Mouse (Mus musculus) Muller cell, postnatal 12 days (primary cell): ENCODE results near the gene Tbck.

Experiments
- DNase-seq: peaks from one replicate; pipeline ENCODE4 v3.0.0-alpha.2; 2015; ENCODE audit errors: inconsistent ontology term

Gene Tbck

DNA sequence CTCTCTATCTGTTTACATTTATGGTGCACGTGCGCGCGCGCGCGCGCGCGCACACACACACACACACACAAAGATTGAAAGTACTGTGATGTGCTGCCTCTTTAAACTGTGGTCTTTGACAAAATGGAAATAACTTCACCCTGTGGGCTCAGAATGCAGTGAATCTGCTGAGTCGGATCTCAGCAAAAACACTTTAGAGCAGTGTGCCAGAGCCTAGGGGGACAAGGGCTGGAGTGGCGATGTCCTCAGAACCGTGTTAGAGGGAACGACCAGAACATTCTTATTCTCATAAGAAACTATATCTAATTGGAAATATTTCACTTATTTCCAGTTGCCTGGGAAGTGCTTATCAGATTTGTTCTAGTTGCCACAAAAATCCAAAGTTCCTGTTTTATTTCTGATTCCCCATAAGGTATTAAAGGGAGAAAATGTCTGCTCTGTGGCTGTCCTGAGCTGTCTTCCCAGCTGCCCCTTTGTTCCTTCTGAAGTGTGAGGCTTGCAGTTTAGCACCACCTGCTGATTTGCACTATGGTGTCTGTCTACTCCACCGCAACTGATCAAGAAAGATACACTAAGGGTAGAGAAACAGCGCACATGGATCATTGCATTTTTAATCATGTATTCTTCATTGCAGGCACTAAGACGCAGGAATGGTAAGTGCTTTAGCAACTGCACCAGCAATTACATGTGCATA lies 82.2 kb downstream of the Tbck start:
- no peak for DNase-seq

DNA sequence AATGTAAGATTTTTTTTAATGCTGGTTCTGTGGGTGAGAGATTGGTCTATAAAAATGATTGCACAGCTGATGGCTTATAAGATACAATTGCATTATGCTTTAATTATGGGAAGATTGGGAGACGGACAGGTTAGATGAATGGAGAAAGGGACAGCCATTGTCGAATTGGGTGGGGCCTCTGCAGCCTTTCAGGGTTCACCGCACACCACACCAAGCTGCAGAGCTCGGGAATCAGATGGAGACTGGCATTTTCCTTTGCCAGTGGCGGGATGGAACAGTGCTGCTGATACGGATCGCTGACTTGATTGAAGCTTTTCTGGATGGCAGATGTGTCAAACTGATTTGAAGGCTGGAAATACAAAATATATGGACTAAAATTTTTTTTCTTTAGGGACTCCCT lies 88.1 kb downstream of the Tbck start:
- no peak for DNase-seq

DNA sequence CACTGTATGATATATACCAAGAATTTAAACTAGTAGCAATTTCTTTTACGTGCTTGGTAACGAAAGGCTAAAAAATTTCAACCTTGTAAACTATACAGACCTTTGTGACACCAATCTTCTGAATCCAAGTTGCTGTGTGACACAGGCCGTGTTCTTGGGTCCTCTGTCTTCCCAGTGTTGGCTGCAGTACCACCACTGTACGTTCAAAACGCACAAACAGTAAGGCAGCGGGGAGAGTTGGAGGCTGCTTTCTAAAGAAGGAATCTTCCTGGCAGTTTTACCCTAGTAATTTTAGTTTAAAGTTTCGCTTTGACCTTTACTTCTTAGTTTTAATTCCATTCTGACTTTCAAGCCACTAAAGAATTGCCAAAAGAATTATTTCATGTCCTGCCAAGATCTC lies 92.7 kb downstream of the Tbck start:
- DNase-seq: no peak

DNA sequence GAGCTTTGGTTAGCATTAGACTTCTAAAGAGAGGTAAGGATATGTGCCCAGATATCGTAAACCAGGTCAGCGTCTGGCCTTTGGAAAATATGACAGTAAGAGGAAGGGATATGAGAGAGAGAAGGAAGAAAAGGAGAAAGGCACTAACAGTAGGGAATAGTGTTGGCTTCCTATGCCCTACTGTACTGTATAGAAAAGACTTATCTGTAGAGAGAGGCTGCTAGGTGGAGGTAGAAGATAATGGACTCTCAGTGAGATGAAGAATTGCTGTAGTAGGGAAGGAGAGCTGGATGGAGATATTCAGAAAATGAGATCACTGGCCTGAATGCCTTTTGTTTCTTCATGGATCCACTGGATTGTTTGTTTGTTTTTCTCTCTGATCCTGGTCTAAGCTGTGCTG lies 97.2 kb downstream of the Tbck start:
- no peak for DNase-seq

DNA sequence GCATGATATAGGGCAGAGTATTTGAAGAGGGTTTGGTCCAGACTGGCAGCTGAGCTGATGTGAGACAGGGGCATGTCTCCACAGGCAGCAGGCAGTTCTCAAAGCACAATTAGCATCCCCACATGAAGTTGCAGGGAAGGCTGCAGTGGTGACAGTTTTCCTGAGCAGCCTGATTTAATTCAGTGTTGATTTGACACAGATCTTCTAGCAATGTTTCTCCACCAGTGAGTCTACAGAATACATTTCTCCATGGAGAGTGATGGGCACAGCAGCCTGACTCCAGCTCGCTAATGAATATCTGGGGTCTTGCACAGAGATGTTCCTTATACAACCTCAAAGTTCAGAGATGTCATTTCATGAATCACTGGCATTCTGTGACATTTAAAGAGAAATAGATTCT lies 99.1 kb downstream of the Tbck start:
- no peak for DNase-seq

DNA sequence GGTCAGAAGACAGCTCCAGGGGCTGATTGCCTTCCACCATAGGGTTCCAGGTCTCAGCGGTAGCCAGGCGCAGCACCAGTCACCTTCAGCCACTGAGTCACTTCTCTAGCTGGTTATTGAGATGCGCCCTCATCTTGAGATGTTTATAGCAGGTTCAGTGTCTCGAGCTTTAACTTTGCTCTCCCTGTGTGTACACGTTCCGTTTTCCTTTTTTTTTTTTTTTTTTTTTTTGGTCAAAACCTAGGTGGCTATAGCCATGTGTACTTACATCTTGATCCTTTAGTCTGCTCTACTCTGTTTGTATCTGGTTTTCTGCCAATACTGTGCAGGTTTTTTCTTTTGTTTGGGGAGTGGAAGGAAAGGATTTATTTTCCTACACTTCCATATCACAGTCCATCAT lies 100.8 kb downstream of the Tbck start:
- DNase-seq: no peak

DNA sequence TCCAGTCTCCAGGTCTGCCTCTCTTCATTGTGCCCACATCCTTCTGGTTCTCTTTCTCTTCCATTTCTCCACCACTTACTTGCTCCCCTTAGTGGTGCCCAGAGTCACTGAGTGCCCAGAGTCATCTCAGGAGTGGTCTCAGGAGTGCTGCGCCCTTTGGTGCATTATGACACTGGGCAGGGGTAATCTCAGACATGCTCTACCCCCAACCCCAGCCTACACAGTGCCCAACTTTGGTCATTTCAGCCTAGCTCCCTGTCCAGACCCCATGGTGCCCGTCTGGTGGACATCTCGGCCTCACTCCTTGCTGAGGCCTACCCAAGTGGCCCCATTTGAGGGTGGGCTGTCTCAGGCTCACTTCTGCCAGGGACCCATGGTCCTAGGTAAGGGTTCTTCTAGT lies 102.7 kb downstream of the Tbck start:
- no peak for DNase-seq

DNA sequence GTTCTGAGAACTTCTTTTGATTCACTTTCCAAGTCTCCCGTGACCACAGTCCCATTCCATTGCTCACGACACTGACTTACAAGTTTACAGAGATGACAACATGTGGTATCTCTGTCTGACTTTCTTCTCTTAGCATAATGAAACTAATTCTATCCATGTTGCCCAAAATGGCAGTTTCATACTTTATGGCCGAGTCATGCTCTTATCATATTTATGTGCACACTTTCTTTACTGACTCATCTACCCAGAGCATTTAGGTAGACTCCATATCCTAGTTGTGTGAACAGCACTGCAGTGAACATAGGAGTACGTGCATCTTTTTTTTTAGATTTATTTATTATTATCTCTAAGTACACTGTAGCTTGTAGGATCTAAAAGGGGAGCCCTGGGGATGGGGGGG lies 103.8 kb downstream of the Tbck start:
- DNase-seq: no peak

DNA sequence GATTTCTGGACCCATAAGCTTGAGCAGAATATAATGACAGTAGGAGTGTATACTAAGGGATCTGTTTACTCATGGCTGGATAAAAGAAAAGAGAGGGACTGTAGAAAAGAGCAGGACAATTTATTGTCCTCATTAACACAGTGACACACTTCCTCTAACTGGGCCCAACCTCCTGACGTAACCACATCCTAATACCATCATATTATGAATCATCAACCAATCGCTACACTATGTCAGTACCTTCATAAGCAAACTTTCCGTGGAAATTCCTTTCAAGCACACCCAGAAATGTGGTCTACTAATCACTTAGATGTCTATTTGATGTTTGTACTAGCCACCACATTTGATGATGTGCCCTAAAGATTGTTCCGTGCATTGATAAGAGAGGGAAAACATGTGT lies 107.2 kb downstream of the Tbck start:
- peak; percentile 43 for DNase-seq

DNA sequence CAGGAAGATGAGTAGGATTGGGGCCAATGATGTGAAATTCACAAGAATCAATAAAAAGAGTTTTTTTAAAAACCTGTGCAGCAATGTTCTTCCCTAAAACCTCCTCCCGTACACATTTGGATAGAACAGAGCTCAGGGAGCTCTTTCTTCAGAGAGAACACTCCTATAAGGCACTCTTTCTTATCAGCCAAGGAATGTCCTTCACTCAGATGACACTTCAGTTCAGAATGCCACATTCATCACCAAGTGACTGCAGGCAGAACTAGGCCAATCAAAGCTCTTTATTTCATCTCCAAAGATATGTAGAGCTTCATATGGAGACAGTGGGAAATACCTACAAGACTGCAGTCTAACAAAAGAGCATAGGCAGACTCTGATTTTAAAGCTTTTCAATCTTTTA lies 116.3 kb downstream of the Tbck start:
- no peak for DNase-seq

DNA sequence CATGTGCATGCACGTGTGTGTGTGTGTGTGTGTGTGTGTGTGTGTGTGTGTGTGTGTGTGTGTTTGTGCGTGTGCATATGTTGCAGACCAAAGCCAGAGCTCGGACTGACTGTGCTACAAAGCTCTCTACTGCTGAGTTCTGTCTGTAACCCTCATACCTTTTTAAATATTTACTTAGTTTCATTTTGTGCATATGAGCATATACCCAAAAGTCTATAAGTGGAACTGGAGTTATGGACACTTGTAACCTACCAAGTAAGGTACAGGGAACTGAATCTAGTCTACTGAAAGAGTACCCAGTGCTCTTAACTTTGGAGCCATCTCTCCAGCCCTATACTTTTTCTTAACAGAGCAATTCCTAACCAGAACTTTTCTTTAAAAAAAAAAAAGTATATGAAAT lies 118.0 kb downstream of the Tbck start:
- no peak for DNase-seq

DNA sequence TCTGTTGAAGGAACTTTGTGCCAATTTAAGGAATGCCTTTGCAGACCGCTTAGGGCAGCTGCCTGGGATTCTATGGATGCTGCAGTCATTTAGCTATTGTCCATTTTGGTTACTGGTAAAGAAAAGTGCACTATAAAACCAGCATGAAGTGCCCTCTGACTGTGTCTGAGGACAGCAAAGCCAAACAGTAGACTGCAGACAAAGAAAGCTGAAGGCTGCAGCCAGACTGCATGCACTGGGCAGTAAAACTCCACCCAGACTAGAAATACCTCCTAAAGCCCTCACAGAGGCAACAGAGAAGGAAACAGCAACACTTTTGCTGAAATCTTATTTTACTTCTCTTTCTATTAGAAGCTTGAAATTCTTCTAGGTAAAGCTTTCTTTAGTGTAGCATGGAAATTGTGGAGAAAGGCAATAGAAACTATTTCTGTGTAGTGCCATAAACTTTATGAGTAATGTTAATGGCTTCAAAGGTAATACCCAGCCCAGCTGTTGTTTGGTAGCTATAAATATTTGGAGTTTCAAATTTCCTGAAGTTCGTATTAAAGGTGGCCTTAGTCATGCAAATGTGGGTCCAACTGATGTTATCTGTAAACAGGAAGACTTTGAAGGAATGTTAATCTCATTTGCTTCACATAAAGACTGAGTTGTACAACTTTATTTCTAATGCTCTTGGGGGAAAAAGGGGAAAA lies 124.1 kb downstream of the Tbck start:
- no peak for DNase-seq

DNA sequence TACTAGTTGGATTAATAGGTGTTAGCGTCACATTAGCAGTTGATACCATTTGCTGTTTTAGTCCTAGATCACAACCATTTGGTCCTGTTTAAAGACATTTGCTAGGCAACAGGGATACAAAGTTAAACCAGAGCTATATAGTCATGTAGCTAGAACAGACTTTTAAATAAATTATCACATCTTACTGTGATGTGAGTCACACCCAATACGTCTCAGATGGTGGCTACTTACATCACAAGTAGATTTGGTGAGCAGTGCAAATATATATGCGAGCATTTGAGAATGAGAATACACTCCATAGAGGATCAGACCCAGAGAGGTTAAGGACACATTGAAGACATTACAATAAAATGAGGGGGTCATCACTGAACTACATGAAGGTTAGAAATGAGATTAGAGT lies 125.0 kb downstream of the Tbck start:
- no peak for DNase-seq

DNA sequence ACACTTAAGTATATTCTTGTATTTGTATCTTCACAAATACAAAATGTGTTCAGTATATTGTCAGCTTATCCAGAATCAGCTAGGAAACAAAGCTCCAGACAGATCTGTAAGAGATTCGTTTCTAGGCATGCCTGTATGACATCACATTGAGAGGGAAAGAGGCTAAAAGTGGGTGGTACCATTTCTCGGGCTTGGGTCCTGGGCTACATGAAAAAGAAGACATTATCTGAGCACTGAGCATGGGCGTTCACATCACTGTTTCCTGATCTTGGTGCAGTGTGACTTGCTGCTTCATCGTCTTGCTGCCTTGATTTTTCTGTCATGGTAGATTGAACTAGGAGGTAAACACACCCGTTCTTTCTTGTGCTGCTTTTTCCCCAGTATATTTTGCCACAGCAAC lies 127.8 kb downstream of the Tbck start:
- DNase-seq: no peak

DNA sequence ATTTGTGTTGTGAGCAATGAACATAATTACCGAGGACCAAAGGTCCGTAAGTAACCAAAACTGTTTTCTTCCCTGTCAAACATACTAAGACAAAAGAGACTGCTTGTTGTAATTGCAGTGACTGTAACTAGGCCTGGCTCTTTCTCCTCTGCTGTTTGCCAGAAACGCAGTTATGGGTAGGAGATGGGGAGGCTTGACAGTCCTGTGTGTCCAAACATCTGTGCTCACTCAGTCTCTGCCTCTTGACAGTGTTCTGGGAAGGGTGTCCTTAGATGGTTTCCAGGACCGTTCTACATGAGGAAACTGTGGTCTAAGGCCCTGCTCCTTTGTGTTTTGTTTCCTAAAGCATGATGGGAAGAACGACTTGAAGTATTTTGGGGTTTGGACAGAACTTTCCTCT lies 128.4 kb downstream of the Tbck start:
- DNase-seq: no peak

DNA sequence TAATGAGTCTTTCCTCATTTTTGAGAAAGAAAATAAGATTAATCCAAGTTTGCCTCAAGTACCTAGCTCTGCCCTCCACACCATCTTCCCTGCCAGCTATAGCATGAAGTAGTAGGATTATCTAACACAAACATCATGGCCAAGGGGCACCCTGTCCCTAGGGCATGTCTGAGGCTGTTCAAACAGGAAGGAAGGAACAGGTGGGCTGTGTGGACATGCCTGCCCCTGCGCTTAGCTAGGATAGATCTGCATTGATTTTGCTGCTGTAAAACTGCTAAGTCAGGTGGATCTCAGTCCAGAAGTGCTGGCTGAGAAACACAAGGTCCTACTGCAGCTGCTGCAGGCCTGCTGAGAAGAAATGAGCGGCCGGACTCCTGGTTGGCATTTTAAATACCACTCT lies 129.2 kb downstream of the Tbck start:
- DNase-seq: no peak

DNA sequence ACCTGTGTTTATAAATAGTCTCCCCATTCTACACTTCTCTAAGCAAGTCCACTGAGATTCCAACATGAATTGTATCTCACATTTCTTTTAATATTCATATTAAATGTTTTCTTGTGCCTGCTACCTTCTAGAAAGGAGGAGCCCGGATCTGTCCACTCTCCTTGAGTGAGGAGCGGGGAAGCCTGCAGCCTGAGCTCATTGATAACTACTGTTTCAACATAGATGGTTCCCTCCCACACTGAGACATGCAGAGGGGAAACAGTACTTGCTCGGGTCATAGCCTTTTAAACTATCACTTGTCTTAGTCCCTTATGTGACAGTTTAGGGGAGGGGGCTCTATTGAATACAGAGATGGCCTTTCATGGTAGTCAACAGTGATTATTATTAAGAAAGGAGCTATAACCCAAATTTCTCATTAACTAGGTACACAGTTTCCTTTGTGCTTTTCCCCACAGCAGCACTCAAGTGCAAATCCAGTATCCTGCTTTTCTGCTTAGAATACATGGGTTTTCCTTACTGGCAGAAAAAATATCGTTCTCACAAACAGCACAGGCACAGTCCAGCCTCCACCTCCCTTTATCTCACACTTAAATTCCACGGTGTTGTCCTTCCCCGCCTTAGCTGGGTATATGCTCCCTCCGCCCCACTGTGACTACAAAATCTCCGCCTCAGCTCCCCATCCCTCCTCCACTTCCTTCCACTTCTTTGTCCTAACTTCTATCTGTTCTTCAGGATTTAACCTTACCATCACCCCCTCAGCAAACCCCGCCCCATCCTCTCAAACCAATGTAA lies 130.0 kb downstream of the Tbck start:
- no peak for DNase-seq

DNA sequence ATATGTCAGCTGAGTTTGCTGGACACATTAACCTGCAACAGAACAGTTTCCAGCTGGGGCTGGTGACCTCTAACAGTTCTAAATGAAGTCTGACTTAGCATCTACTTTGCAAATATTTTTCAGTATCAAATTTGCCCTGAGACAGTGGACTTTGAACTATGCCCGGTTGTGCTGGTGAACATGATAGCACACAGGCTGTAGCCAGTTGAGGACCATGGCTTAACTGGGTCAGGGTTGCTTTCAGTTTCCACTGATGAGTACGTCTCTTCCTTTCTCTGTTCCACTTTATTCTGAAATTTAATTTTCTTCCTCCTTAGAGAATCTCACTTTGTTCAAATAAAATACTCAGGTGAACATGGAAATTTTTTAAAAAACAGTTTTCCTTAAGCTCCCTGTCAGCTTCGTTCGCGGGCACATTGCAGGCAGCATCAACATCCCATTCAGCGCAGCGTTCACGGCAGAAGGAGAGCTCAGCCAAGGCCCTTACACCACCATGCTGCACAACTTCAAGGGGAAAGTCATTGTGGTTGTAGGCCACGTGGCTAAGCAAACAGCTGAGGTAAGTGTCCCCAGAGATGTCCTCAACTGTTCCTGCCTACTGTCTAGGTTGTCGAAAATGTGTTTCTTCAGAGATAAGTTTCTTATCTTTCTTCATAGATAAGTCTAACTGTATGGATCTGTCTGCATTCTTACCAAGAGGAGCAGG lies 131.0 kb downstream of the Tbck start:
- no peak for DNase-seq

DNA sequence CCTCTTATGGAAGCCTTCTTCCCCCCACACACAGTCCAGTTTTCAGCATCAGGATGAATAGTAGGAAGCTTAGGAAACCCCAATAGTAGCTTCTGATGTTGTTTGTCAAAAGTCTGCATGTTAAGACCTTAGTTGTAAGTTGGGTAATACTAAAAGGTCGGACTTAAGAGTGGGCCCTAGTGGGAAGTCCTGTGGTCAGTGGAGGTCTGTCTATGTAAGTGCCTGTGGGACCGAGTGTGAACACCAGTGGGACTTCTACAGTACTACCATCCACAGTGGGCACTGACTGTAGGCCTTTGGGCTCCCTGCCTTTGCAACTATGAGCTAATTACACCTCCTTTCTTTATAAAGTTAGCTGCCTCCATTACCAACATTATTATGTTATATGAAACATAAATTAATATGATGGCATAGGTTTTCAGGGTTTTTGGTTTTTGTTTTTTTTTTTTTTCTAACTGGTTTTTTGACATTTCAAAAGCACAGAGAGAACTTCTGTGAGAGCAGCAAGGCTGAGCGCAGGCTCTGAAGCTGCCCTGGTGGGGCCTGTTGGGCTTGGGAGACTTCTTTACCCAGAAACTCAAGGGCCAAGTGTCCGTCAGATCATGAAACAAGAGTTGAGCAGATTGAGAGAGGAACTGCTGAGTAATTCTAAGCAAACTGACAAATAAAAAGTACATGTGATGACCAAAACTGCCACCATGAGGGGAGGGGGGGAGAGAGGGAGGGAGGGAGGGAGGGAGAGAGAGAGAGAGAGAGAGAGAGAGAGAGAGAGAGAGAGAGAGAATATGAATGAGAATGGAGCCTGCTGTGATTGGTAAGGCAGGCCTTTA lies 131.8 kb downstream of the Tbck start:
- no peak for DNase-seq

DNA sequence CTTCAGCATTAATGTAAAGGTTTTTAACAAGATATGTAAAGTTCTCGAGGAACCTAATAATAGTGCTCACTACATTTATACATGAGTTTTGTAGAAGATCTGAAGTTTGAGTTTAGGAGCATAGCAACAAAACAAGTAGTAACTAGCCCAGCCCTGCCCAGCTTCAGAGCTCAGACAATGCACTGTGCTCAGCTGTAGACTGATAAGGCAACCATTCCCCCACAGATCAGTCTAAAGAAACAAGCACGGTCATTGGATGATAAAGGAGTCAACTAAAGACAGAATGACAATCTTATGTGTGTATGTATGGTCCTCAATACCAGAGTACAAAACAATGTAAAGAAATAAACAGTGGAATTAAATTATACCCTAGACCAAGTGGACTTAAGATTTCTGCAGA lies 135.5 kb downstream of the Tbck start:
- DNase-seq: no peak

DNA sequence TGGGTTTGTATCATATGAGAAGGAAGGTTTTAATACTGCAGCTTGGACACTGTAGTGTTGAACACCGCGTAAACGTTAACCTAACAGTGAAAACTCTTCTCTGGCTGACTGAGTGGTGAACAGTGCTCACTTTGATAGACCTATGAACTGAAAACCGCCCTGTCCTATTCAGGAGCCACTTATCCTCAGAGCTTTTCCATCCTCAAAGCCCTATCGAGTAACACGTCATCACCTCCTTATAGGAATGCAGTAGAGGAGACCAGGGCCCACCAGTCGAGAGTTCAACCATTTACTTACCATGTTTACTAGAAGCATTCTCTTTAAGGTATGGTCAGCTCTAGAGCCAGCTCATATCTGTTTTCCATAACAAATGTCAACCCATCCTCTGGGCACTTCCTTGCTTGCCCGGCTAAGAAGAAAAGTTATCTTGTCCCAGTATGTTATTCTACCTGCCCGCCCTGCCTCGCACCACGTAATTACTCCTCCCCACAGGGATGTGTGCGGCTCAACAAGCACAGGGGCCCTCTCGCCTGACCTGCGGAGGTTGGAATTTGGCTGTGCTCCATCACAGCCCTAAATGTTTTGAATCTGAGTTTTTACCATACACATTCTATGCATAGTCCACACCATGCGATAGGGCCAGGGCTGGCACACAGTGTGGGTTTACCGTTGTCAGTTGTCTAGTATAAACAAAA lies 147.4 kb downstream of the Tbck start:
- no peak for DNase-seq
